Mouse (Mus musculus) adrenal gland, adult (tissue): ENCODE results near the gene Ptprd.

Experiments used
- DNase-seq, 2 experiments: peaks; one replicate each; pipeline ENCODE4 v3.0.0; 2022 to 2023; ENCODE audit warnings: low spot score in 1 of 2; ENCODE audit not compliant: inconsistent age in 2 of 2

The Ptprd gene

DNA sequence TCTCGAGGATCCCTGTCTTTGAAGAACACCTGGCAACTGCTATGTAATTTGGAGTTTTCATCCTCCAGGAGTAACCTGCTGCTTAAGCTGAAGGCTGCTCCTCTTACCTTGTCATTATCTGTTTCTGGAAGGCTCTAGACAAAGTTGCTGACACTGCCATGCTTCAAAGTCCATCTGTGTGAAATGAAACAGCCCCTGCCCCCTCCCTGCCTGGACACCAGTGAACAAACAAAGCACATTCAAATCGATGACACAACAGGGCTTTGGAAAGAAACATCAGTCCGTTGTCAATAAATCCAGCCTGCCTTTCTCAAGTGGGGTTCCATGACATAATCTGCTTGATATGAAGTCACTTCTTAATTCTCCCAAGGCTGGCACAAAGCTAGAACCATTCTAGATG lies 1867.7 kb downstream of the Ptprd start:
- DNase-seq, result no peak

DNA sequence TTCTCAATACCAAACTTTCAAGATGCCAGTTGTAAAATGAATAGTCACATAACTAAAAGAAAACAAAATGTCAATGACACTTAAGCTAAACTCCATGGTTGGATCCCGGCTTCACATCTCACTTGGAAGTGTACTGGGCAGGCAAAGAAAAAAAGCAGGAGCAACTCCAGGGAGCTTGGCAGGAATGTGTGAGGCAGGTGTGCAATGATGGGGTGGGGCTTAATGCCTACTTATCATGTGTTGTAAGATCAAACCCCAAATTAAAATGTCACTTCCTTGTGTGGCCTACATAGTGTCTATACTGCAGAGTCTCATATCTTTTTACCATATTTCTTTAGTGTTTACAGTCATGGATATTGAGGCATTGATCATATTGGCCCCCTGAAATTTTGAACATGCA lies 1873.8 kb downstream of the Ptprd start:
- no peak for DNase-seq

DNA sequence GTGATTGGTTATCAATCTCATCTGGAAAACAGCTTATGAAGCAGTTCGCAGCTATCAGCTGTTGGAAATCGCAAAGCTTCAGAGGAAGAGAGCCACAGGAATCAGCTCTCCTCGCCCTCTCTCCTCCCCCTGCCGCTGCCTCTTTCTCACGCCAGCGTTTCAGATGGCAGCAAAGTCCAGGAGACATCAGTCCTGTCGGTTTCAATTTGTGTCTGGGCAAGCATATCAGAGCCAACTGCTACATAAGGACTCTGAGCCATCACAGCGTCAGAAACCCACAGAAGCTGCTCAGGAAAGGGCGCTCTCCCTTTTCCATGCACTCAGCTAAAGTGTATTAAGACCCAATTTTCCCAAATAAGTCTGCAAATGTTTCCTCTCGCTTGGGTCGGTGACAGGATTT lies 1884.4 kb downstream of the Ptprd start:
- peak; percentile 17 to 66 for DNase-seq

DNA sequence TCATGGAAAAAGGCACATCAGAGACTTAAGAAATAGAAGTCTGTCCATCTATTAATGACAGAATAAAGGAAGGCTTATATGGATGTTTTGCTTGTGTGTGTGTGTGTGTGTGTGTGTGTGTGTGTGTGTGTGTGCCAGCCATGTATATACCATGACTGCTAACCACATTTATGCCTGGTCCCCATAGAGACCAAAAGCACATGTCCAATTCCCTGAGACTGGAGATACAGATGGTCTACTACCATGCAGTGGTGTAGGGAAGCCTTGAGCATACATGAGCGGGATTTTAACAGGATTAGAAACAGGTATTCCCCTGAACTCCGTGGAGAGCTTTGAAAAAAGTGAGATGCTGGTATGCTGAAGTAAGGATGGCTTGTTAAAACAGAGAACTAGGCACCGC lies 1886.1 kb downstream of the Ptprd start:
- DNase-seq, result no peak

DNA sequence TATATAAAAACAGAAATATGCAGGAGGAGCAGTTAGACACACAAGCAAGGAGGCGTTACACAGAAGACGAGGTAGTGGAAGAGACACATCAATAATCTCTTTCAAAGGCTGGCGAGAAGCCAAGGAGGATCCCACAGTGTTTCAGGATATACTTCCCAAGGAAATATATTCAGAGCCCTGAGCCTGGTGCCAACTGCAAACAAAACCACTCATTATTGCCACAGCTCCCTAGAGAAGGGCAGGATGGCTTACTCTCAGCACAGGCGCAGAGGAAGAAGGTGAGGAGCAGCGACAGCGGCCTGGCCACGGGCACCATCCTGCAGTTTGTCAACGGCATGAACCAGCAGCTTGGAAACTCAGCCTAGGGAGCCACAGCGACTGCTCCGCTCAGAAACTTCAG lies 1886.8 kb downstream of the Ptprd start:
- peak in 1 of 2 experiments; percentile 31 for DNase-seq

DNA sequence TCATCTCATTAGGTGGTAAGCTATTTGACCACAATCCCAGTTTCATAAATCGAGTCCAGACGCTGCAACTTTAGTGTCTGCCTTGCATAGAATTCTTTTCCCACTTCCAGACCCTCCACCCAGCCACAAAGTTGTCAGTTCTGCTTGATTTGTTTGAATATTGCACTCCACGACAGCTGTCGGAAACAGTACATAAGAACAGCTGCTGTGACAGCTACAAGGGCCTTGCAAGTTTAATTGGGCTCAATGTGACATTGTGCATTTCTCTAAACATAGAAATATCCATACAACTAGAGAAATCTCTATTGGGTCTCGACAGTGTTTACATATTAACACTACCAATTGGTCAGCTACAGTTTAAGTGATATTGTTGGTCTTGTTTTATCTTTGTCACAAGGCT lies 1887.3 kb downstream of the Ptprd start:
- DNase-seq, result no peak

DNA sequence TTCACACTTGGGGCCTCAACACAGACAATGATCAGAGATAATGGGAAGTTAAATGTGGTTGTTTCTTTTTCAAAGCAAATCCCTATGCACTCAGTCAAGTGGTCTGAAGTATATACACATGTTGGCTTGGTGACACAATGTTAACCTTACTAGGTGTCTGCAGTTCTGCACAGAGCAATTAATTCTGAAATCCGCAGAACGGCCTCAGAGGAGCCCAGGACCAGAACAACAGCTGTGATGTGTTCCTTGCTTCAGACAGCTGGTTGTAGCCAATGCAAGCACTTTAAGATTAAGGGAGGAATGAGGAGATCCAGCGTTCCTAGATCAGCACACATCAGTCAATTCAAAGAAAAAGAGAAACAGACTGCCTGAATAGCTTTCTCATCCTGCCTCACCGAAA lies 1891.9 kb downstream of the Ptprd start:
- no peak for DNase-seq

DNA sequence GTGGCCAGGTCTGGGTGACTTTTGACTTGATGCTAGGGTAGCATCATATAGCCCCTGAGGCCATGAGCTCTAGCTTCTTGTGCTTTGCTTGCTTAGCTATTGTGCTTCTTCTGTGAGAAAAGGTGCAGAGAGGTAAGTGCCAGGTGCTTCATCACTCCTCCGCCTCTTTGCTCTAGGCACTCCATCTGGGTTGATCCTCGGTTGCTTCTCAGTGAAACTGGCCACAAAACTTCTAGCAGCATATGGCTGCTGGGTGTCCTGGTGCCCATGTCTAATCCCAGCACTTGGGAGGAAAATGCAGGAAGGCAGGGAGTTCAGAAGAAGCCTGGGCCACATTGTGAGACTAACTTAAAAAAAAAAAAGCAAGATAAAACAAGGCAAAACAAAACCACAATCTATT lies 1895.8 kb downstream of the Ptprd start:
- DNase-seq, result no peak

DNA sequence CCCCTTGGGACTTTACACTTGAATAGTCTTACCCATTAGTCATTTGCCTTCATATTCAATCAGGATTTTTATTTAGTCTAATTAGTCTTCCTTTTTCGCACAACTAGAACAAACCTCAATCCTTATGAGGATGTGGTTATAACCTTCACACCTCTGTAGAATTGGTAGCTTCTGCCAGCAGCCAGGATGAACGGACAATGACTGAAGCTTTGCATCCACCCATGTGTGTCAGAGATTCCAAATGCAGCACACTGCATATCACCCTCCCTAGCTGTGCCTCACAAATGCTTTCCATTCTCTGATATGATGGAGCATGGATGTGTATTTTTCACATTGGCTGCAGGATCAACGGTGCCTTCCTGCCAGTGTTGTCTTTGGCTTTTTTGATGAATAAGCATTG lies 1898.0 kb downstream of the Ptprd start:
- DNase-seq, result no peak

DNA sequence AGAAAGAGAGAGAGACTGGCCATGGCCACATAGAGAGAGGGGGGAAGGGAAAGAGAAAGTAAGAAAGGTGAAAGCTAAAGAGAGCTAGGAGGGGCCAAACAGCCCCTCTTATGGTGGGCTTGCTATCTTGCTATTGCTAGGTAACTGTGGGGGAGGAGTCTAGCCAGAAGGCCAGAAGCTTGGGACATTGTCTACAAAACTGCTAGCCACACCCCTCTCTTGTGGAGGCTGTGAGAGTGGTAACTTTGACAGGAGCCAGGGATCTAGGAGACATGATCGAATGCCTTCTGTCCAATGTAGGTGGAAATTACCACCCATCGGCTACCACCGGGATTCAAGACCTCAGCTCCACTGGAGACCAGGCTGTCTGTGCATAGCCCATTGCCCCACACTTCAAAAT lies 1899.2 kb downstream of the Ptprd start:
- no peak for DNase-seq

DNA sequence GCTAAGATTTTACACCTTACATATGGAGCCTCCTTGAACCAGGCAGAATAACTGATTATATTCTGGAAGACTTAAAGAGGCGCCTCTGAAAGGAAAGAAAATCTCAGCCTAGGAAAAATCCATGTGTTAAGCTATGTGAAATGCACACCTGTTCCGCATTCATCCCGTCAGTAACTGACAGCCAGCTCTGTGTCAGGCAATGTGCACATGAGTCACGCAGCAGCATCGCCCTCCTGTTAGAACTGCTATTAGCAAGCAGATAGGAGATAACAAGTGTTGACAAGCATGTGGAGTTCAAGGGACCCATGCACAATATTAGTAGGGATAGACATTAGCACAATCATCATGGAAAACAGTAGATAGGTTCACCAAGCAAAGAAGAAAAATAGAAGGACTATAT lies 1905.8 kb downstream of the Ptprd start:
- DNase-seq, result no peak

DNA sequence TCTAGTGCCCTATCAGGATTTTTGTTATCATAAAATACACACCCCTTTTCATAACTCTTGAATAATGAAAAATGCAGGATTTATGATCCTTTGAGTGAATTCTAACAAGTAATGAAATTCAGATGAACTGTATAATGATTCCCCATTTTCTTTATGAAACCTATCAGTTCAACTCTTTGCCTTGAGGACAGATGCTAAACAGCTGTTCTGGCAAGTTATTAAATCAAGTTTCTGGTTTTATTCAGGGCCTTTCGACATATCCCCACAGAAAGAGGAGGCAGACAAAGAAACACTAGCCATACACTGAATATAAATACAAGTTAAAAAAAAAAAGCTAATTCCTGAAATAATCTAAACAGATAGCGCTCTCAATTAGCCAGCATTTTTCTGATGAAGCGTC lies 1914.4 kb downstream of the Ptprd start:
- no peak for DNase-seq

DNA sequence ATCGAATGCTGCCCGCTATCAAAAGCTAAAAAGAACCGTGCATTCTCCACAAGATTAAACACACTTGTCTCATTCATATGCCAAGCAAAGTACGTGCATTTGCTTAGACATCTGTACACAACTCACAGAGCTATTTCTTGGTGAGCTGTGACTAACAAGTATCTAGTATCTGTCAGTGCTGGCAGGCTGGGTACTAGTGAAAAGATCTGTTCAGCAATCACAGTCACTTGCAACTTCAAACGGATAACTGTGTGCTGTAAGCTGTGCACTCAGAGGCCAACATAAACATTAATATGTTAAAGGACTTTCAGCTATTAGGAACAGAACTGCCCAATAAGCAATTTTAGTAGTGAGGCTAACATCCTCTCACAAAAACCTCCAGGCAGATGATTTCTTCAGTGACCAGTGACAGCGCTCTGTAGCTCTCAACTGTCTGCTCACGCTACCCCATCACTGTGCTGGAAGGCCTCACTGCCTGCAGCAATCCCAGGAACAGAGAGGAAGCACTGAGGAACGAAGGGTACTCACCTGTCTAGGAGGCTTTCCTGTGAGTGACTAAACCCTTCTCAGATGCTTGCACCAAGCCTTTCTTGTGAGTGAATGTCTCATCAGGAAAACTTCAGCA lies 1918.9 kb downstream of the Ptprd start:
- DNase-seq, result no peak

DNA sequence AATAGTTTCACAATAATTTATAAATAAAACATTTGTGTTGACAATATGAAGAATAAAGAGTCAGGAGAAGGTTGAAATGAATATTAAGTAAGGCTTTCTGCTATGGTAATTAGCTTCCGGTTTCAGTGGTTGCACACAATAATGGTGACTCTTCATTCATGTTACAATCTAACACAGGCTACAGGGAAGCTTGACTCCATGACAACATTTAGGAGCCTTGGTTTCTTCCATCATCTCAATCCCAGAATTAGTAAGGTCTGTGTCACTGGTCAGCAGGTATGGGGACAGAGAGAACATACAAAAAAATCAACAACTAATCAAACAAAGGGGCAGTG lies 1921.3 kb downstream of the Ptprd start:
- no peak for DNase-seq

DNA sequence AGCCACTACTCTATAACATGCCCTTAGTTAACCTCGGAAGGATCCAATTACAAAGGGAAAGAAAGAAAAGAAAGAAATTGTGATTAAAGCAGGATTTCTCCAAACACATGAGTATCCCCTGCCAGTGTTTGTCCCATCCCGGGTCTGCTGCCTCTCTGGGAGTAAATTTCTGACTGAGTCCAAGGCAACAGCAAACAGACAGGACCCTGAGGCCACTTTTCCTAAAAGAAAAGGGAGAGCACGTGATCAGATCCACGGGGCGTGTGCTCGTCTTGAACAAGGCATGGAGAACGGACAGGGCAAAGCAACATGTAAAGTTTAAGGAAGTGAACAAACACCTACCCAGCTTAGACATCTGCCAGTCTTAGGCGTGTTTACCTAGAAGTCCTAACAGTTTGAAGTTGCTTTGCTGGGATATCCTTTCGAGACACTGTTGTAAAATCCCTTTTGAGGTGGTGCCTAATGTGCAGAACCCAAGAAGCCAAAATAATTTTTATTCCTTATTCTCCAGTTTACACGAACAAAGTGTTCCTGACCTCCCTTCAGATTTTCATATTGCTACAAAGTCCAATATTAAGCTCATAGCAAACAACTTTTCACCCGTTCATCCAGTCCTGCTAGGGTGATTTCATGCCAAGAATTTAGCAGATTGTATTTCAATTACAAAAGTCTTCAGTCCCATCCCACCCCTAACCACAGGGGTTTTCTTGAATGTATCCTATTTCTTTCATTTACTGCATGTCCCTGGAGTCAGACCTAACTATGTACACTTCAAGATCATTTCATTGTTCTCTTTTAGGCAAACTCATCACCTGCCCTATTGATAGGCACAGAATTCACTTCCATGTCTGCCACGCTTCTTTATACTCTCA lies 1921.9 kb downstream of the Ptprd start:
- no peak for DNase-seq

DNA sequence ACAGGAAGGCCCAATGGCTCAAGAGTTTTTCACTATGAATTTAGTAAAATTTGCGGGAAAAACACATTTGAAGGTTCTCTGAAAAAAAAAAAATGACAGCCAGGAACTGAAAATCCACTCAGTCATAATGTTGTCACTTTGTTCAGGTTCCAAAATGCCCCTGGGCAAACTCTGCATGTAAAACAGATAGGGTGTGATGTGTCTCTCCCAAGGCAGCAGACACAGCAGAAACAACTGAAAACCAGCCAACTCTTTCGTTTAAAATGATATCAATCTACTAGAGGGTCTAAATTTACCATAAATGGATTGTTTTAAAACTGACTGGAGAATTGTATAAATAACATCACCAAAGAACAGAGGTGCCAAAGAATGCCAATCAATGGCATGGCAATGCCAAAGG lies 1925.7 kb downstream of the Ptprd start:
- no peak for DNase-seq

DNA sequence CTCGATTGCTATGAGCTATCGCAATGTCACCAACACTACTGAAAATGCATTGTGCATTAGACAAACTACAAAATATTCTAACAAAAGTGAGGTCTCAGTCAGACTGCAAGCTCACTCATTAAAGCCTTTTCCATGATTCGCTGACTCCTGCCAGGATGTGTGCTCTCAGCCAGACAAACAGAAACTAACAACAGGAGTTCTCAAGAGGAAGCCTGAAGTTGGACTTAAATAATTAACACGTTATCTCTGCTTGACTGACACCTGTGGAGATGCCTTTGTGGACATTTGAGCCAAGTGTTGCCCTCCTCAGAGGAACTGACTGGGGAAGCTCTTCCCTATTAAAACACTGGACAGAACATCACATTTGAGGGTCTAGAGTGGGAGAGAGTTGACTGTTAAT lies 1928.9 kb downstream of the Ptprd start:
- no peak for DNase-seq

DNA sequence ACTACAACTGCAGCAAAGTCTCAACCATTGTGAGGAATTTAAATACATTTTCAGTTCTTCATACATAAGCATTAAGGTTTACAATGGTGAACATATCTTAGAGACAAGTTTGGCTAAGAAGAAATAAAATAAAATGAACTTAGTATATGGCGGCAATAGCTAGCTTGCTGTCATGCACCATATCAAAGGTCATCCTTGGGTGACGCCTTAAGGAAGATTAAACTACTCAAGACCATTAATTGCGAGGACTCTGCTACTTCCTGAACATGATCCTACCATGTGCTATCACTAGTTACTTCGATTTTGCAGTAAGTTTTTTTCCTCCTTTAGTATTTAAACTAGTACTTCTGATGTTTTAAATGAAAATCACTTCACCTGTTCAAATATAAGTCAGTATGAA lies 1949.0 kb downstream of the Ptprd start:
- no peak for DNase-seq

DNA sequence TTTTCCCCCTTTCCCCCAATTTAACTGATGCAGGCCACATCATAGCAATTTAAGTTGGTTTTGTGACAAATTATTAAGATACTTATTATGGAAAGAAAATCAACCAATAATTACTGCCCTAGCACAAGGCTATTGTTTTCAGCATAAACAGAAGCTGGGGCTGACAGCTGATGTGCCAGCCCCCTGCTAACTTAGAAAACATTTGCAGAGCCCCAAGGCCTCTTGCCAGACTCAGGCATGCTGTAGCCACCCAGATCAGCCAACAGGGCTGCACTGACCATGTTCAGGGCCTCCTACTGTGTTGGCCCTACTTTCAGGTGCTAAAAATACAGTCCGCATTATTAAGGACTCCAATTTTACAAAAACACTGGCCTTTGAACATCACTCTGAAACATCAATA lies 1951.1 kb downstream of the Ptprd start:
- peak; percentile 5 to 26 for DNase-seq

DNA sequence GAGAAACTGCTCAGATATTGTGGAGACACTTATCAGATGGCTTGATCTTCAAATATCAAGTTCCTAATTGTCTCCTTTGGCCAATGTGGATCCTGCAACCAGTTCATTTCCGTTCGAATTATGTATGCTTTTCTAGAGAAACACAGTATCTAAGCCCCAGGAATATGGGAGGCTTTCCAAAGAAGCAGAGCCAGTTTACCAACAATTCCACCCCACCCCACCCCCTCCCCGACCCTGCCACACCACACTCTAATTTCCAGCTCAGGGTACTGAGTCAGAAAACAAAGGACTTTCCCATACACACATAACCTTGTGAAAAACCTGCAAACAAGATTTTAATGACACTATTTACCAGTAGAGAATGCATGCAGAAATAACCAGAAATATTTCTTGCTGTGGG lies 1951.5 kb downstream of the Ptprd start:
- no peak for DNase-seq

DNA sequence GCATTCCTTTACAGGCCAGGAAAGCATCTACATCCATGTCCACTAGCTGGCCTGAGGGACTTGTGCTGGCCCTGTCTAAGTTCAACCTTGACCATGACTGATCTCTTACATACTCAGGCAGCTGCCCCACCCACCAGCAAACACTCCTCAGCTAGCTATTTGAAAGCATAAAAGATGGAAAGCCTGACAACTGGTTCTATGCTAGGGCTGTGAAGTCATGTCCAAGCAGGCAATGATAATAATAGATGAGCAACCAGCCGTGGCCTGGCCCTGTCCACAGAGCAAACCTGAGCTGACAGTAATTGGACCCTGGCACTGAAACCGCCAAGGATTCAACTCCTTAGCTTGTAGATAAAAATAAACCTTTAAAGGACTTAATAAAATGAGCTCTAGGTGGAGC lies 1952.1 kb downstream of the Ptprd start:
- DNase-seq, result peak; percentile 12 to 63

DNA sequence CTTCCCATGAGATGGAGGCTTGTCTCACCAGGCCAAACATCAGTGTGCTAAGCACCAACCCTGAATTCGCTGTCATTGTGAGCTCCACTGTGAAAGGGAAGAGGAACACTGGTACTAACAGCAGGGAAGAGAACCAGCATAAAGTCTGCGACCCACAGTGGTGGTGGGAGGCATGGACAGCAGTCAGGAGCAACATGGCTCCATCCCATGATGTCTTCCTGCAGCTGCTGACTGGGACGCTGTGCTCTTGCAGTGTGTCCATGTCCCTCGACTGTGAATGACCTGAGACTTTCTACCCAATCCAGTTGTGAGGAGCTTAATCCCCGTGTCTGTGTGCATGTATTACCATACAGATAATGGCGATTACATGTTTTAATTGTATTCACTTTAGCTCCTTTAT lies 1967.4 kb downstream of the Ptprd start:
- DNase-seq, result no peak

DNA sequence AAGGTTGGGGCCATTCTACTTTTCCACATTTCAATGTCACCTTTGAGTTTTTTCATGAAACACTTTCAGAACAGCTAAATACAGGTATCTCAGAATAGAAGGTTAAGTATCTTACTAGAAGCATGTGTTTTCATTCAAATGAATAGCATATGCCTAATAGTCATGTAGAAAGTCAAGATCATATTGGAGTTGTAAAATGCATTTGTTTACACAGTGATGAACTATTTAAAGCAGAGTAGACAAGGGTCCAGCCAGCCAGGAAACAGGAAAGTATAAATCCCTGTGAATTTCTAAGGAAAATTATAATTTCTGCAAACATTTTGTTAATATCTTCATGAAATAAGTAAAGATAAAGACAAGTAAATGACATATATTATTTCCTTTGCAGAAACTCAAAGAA lies 1970.2 kb downstream of the Ptprd start:
- no peak for DNase-seq
